Comparison of ENCODE assay signal across 14 mouse cellular contexts in the genomic region with DNA sequence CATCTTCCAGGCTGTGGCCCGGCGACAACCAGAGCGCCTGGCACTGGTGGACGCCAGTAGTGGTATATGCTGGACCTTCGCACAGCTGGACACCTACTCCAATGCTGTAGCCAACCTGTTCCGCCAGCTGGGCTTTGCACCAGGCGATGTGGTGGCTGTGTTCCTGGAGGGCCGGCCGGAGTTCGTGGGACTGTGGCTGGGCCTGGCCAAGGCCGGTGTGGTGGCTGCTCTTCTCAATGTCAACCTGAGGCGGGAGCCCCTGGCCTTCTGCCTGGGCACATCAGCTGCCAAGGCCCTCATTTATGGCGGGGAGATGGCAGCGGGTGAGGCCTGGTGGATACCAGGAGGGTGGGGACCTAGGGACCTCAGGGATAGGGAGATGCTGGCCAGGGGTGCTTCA. TPM values are rescaled to one million over a fixed set of nuclear protein-coding genes. Genes with fewer than 3 reads are reported as not detected.
DNase-seq lines count a peak whose midpoint lies in the region; ATAC-seq and TF ChIP-seq lines count a peak whose summit lies in the region.
"Had no signal": no experiment of that assay in that cellular context is flagged by ENCODE, and none has a peak within 500 bp of the region (broad histone marks: within the 10 kb centered on the region; RNA-seq: fewer than 3 reads in every experiment).

No protein-coding gene starts in this region.

- TF ChIP-seq POLR2A in olfactory bulb, adult 2 months (IDR thresholded peaks at IDR 0.05; ENCODE audit: insufficient read depth, low read depth, low read length) = no peak

- peak; percentile 77 for DNase-seq in gastrocnemius, adult 18-20 months (ENCODE audit: low spot score)
- DNase-seq in gastrocnemius, postnatal 4 days (ENCODE audit: low spot score in 2 of 2) = no peak
- no peak for DNase-seq in midbrain, embryonic 14.5 days
- no peak for DNase-seq in layer of hippocampus, adult 8-10 months (ENCODE audit: low spot score in 2 of 2)
- DNase-seq in layer of hippocampus, adult 9-10 months (ENCODE audit: low spot score) = no peak
- DNase-seq: cerebellum, adult 9-11 months; layer of hippocampus, adult 9-11 months had no signal

- H3K27me3 ChIP-seq in midbrain, embryonic 16.5 days (ENCODE audit: control insufficient read depth, insufficient read depth, low read depth, low read length) = no peaks in the 10 kb centered on the region
- H3K27me3 ChIP-seq in midbrain, embryonic 14.5 days (ENCODE audit: control insufficient read depth, insufficient read depth, low read length) = no peaks in the 10 kb centered on the region
- H3K27me3 ChIP-seq: embryonic facial prominence, embryonic 15.5 days had no signal

- H3K36me3 ChIP-seq in midbrain, embryonic 16.5 days (ENCODE audit: control insufficient read depth, insufficient read depth, low read length) = peaks cover 21% of the 10 kb centered on the region
- peaks cover 33% of the 10 kb centered on the region for H3K36me3 ChIP-seq in midbrain, embryonic 14.5 days (ENCODE audit: control insufficient read depth, insufficient read depth, low read length)

- no peaks in the 10 kb centered on the region for H3K9me3 ChIP-seq in midbrain, embryonic 16.5 days (replicated peaks; ENCODE audit: control insufficient read depth, low read length, poor library complexity, severe bottlenecking)
- H3K9me3 ChIP-seq in midbrain, embryonic 14.5 days (ENCODE audit: control insufficient read depth, low read length) = no peaks in the 10 kb centered on the region
- H3K9me3 ChIP-seq: embryonic facial prominence, embryonic 15.5 days had no signal

- no peak overlapping the region for H3K4me3 ChIP-seq in midbrain, embryonic 16.5 days (ENCODE audit: low read depth, low read length)
- H3K4me3 ChIP-seq in midbrain, embryonic 14.5 days (replicated peaks; ENCODE audit: low read depth, low read length) = no peak overlapping the region
- no peak overlapping the region for H3K4me3 ChIP-seq in brown adipose tissue, adult 24 weeks (ENCODE audit: insufficient read depth, low read depth, low read length)
- no peak overlapping the region for H3K4me3 ChIP-seq in olfactory bulb, adult 2 months (ENCODE audit: insufficient read depth, low read depth, low read length)
- H3K4me3 ChIP-seq: embryonic facial prominence, embryonic 15.5 days had no signal

- no peak for TF ChIP-seq CTCF in olfactory bulb, adult 2 months (IDR thresholded peaks at IDR 0.05; ENCODE audit: insufficient read depth, low read depth, low read length)

- H3K4me1 ChIP-seq in midbrain, embryonic 16.5 days (ENCODE audit: control insufficient read depth, insufficient read depth, low read length) = no peaks in the 10 kb centered on the region
- no peaks in the 10 kb centered on the region for H3K4me1 ChIP-seq in midbrain, embryonic 14.5 days (ENCODE audit: control insufficient read depth, insufficient read depth, low read length)
- no peaks in the 10 kb centered on the region; the same call in 1 of the 2 replicates for H3K4me1 ChIP-seq in brown adipose tissue, adult 24 weeks (ENCODE audit: control insufficient read depth, insufficient read depth, insufficient read length, low read length)
- peaks cover 38% of the 10 kb centered on the region for H3K4me1 ChIP-seq in olfactory bulb, adult 2 months (ENCODE audit: control insufficient read depth, insufficient read depth, low read length)

- 80% methylated on average over 13 of the region's 14 CpGs for WGBS in midbrain, embryonic 16.5 days
- WGBS in midbrain, embryonic 14.5 days = 85% methylated on average over 14 of the region's 14 CpGs
- 71% methylated on average over 14 of the region's 14 CpGs for WGBS in olfactory bulb, adult 2 months

- H3K9ac ChIP-seq in midbrain, embryonic 16.5 days (ENCODE audit: low read depth, low read length) = peak overlapping the region; percentile 20; the same call in 1 of the 2 replicates
- H3K9ac ChIP-seq in midbrain, embryonic 14.5 days (replicated peaks; ENCODE audit: low read length) = no peak overlapping the region
- H3K9ac ChIP-seq: embryonic facial prominence, embryonic 15.5 days had no signal

- no peak overlapping the region for H3K27ac ChIP-seq in midbrain, embryonic 16.5 days (ENCODE audit: low read length)
- no peak overlapping the region for H3K27ac ChIP-seq in midbrain, embryonic 14.5 days (replicated peaks; ENCODE audit: low read depth, low read length)
- H3K27ac ChIP-seq in brown adipose tissue, adult 24 weeks (replicated peaks; ENCODE audit: low read depth, low read length) = 0 out of 2 replicates have a peak overlapping the region, but pooled peaks have one; percentile 29
- peak overlapping the region; percentile 42 for H3K27ac ChIP-seq in olfactory bulb, adult 2 months (ENCODE audit: insufficient read depth, low read depth, low read length)
- H3K27ac ChIP-seq: embryonic facial prominence, embryonic 15.5 days; stomach, postnatal 0 days had no signal

- H3K4me2 ChIP-seq in midbrain, embryonic 16.5 days (ENCODE audit: low read length) = no peak overlapping the region
- H3K4me2 ChIP-seq in midbrain, embryonic 14.5 days (ENCODE audit: low read length) = no peak overlapping the region
- H3K4me2 ChIP-seq: embryonic facial prominence, embryonic 15.5 days had no signal

- 0 out of 2 replicates have a peak, but pooled peaks have one; percentile 23 for ATAC-seq in midbrain, embryonic 16.5 days
- ATAC-seq in midbrain, embryonic 14.5 days (ENCODE audit: low FRiP score, low TSS enrichment) = no peak
- ATAC-seq: intestine, postnatal 0 days had no signal

RNA-seq across cellular contexts. Expression of gene Slc27a1, which starts 10.8 kb away (rescaled TPM):
- 10 to 100 TPM; 78.7 to 93.8 TPM for total RNA-seq in gastrocnemius, adult 18-20 months (2021)
- total RNA-seq in gastrocnemius, postnatal 4 days (2021) = 10 to 100 TPM; 51.7 to 52.8 TPM
- polyA plus RNA-seq in midbrain, embryonic 16.5 days (2015; fragmentation: Nextera tagmentation; extraction: Ambion mirVana) = 71.4 and 79.2 TPM in 2 replicates
- polyA plus RNA-seq in midbrain, embryonic 14.5 days (2014; fragmentation: Nextera tagmentation; extraction: Ambion mirVana) = 33.5 and 41.6 TPM in 2 replicates
- polyA plus RNA-seq in brown adipose tissue, adult 24 weeks (2012; ENCODE audit: insufficient read depth, insufficient read length, missing spikeins) = 71.7 and 118 TPM in 2 replicates
- not detected in 2 replicates for polyA plus RNA-seq in olfactory bulb, adult 2 months (2012; ENCODE audit: insufficient read depth, insufficient read length, low replicate concordance, missing spikeins)
- 100 to 1,000 TPM; 107 to 130 (median 117) TPM for total RNA-seq in layer of hippocampus, adult 8-10 months (2022)

RNA-seq across cellular contexts. Expression of gene Pgls, which starts 12.5 kb away (rescaled TPM):
- 10 to 100 TPM; 23.2 to 23.7 TPM for total RNA-seq in gastrocnemius, adult 18-20 months (2021)
- 10 to 100 TPM; 71.4 to 72.1 TPM for total RNA-seq in gastrocnemius, postnatal 4 days (2021)
- 219 and 237 TPM in 2 replicates for polyA plus RNA-seq in midbrain, embryonic 16.5 days (2015; fragmentation: Nextera tagmentation; extraction: Ambion mirVana)
- 241 and 269 TPM in 2 replicates for polyA plus RNA-seq in midbrain, embryonic 14.5 days (2014; fragmentation: Nextera tagmentation; extraction: Ambion mirVana)
- 181 and 189 TPM in 2 replicates for polyA plus RNA-seq in brown adipose tissue, adult 24 weeks (2012; ENCODE audit: insufficient read depth, insufficient read length, missing spikeins)
- not detected in 2 replicates for polyA plus RNA-seq in olfactory bulb, adult 2 months (2012; ENCODE audit: insufficient read depth, insufficient read length, low replicate concordance, missing spikeins)
- 10 to 100 TPM; 29.1 to 38.5 (median 33.6) TPM for total RNA-seq in layer of hippocampus, adult 8-10 months (2022)

RNA-seq across cellular contexts. Expression of gene Nxnl1, which starts 13.1 kb away (rescaled TPM):
- total RNA-seq in gastrocnemius, adult 18-20 months (2021) = not detected
- under 1 TPM; 0.26 to 0.29 TPM for total RNA-seq in gastrocnemius, postnatal 4 days (2021)
- not detected in 2 replicates for polyA plus RNA-seq in midbrain, embryonic 16.5 days (2015; fragmentation: Nextera tagmentation; extraction: Ambion mirVana)
- not detected in 2 replicates for polyA plus RNA-seq in midbrain, embryonic 14.5 days (2014; fragmentation: Nextera tagmentation; extraction: Ambion mirVana)
- 0.50 and 1.5 TPM in 2 replicates for polyA plus RNA-seq in brown adipose tissue, adult 24 weeks (2012; ENCODE audit: insufficient read depth, insufficient read length, missing spikeins)
- polyA plus RNA-seq in olfactory bulb, adult 2 months (2012; ENCODE audit: insufficient read depth, insufficient read length, low replicate concordance, missing spikeins) = not detected in 2 replicates
- under 1 TPM in 2 of 4 experiments, not detected in 2; 0.14 to 0.28 TPM for total RNA-seq in layer of hippocampus, adult 8-10 months (2022)
- polyA plus RNA-seq: intestine, postnatal 0 days; limb, embryonic 14.5 days had no signal

RNA-seq across cellular contexts. Expression of gene Fam129c, which starts 18.0 kb away (rescaled TPM):
- total RNA-seq in gastrocnemius, adult 18-20 months (2021) = 1 to 10 TPM in 1 of 2 experiments, under 1 TPM in 1; 0.57 to 1.3 TPM
- total RNA-seq in gastrocnemius, postnatal 4 days (2021) = 1 to 10 TPM; 1.8 to 2.6 TPM
- 6.4 and 7.9 TPM in 2 replicates for polyA plus RNA-seq in midbrain, embryonic 16.5 days (2015; fragmentation: Nextera tagmentation; extraction: Ambion mirVana)
- 6.3 and 8.5 TPM in 2 replicates for polyA plus RNA-seq in midbrain, embryonic 14.5 days (2014; fragmentation: Nextera tagmentation; extraction: Ambion mirVana)
- 1.5 TPM in 1 of 2 replicates, not detected in the other for polyA plus RNA-seq in brown adipose tissue, adult 24 weeks (2012; ENCODE audit: insufficient read depth, insufficient read length, missing spikeins)
- not detected in 2 replicates for polyA plus RNA-seq in olfactory bulb, adult 2 months (2012; ENCODE audit: insufficient read depth, insufficient read length, low replicate concordance, missing spikeins)
- total RNA-seq in layer of hippocampus, adult 8-10 months (2022) = 1 to 10 TPM; 2.0 to 4.6 (median 3.5) TPM

RNA-seq across cellular contexts. Expression of gene Tmem221, which starts 20.8 kb away (rescaled TPM):
- not detected for total RNA-seq in gastrocnemius, adult 18-20 months (2021)
- under 1 TPM in 1 of 2 experiments, not detected in 1; 0.21 TPM for total RNA-seq in gastrocnemius, postnatal 4 days (2021)
- 0.17 TPM in 1 of 2 replicates, not detected in the other for polyA plus RNA-seq in midbrain, embryonic 16.5 days (2015; fragmentation: Nextera tagmentation; extraction: Ambion mirVana)
- polyA plus RNA-seq in midbrain, embryonic 14.5 days (2014; fragmentation: Nextera tagmentation; extraction: Ambion mirVana) = not detected in 2 replicates
- polyA plus RNA-seq in brown adipose tissue, adult 24 weeks (2012; ENCODE audit: insufficient read depth, insufficient read length, missing spikeins) = not detected in 2 replicates
- not detected in 2 replicates for polyA plus RNA-seq in olfactory bulb, adult 2 months (2012; ENCODE audit: insufficient read depth, insufficient read length, low replicate concordance, missing spikeins)
- total RNA-seq in layer of hippocampus, adult 8-10 months (2022) = 1 to 10 TPM in 1 of 4 experiments, under 1 TPM in 3; 0.27 to 1.3 (median 0.54) TPM

Comparison
In these comparisons a context has a peak if more than half of its experiments do, and no peak if none do; other contexts are left out.
1. H3K27ac ChIP-seq: peak in brown adipose tissue, adult 24 weeks (single experiment) and olfactory bulb, adult 2 months (single experiment); none in midbrain, embryonic 16.5 days (single experiment) and midbrain, embryonic 14.5 days (single experiment).
2. RNA of gene Pgls, which starts 12.5 kb away (polyA plus RNA-seq): 241 to 269 TPM in midbrain, embryonic 14.5 days, 219 to 237 TPM in midbrain, embryonic 16.5 days and 181 to 189 TPM in brown adipose tissue, adult 24 weeks; not detected in olfactory bulb, adult 2 months; every median in the first group is over 100 times any median in the second.